Mouse (Mus musculus) effector memory CD4-positive, alpha-beta T cell, adult 7 months (primary cell): Measurements from ENCODE around the gene Mageh1. TPM values are rescaled to one million over a fixed set of nuclear protein-coding genes. Genes with fewer than 3 reads are reported as not detected.

Experiments used
- polyA plus RNA-seq: library from polyadenylated mRNA; unstranded; fragments of 100-300 nt; shearing (Covaris generic); gene quantifications from one replicate; pipeline ENCODE4 v1.2.1, GENCODE M21; 2017

The Mageh1 gene
- polyA plus RNA-seq, result 0.99 TPM

DNA sequence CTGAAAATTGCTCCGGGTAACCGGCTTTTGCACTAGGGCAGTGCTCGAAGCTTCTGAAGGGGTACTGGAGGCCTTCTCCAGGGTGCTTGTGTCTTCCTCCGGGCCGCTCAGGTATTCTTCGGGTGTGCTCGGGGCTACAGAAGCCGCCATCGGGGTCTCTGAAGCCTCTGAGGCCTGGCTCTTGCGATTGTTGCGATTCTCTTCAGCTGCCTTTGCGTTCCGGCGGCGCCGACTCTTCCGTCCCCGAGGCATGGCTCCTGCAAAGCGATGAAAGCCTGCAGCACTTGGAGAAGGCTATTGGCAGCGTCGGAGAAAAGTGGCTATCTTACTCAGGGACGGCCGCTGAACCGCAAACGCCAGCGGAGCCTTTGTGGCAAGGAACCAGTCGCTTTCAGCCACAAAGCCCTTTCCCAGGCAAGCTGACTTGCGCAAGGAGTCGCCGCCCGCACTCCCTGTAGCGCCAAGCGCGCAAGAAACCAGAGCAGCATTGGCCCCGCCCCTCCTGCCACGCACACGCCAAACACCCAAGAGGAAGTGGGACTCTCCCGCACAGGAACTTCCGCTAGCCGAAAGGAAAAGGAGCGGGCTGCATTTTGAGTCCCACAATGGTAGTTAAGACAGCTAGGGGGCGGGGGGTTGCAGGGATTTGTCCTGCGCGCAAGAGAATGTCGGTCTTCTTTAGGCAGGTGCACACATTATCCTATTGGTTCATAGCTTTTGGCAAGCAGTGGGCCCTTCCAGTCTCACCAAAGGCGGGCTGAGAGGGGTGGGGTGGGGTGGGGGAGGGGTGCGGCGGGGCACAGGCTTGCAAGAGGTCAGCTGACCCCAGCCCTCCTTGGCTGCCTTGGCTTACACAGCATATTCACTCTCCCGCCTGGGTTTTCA lies at the start of gene Mageh1:
Gene Mageh1 (minus strand): TSS at position 489 of the 885 bp plus-strand sequence.

DNA sequence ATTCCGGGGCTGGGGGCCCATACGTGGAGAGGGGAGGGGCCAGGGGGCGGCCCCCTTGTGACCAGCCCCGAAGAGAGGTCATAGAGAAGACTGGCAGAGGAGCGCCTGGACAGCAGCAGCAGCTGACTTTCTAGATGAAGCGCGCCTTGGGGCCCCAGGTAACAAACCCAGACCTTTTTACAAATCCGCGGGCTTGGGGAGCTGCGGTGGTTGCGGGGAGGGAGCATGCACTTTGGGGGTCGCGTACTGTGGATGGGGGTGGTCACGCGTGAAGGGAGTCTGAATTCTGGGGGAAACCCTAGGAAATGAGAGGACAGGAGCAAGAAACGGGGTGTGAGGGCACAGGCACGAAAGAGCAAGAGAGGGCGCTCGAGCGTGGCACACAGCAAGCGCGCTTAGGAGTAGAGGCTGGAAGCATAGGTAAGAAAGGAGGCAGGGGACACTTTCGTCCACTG lies 31.0 kb downstream of the Mageh1 start, which contains the start of gene Usp51:
Gene Usp51 (plus strand): TSS at position 83 of the 455 bp plus-strand sequence.

Other genes starting within 250 kb of the Mageh1 start
- not detected for gene Usp51, start 31.1 kb downstream of the Mageh1 start, polyA plus RNA-seq
- not detected for gene Foxr2, start 81.2 kb upstream of the Mageh1 start, polyA plus RNA-seq
- gene Rragb, start 102.4 kb upstream of the Mageh1 start, polyA plus RNA-seq, result 15.3 TPM
- gene Klf8, start 199.9 kb upstream of the Mageh1 start, polyA plus RNA-seq, result 2.4 TPM